Mouse (Mus musculus): ENCODE data around the gene Fam20a. TPM values are rescaled to one million over a fixed set of nuclear protein-coding genes. Genes with fewer than 3 reads are reported as not detected.

Fam20a gene
- total and polyA plus RNA-seq, 3 experiments, result not detected

DNA sequence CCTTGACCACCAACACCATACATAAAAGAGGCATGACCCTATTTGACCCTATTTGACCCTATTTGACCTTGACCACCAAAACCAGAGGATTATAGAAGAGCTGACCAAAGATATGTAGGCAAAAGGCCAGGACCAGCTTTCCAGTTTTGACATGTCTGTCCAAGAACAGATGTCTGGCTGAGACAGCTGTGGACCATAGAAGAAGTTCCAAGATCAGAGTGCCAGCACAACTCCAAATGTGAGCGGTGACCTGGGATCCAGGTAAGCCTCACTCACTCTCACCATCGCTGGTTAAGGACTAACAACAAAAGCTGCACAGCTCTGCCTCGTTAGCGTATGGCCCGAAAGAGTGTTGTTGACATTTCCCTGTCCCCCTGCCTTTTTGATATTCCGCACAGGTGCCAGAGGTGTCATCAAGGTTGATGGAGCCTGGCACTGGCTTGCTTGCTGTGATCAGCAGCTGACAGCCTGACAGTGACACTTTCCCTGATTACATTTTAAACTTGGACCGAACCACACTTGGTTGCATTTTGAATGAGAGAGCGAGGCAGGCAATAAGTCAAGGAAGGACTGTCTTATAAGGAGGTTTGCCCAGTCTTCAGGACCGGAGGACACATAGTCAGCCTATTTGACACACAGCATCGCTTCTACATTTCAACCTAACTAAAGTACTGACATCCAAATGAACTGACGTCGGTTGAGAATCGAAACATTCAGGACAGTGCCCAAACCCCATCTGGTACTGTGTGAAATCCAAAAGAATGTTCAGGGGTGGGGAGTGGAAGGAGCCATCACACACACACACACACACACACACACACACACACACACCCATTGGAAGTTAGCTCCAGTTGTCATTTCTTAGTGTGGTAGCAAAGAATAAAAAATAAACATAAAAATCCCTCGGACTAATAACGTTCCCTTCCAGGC lies 3.8 kb downstream of the Fam20a start:
- no peaks in the 10 kb centered on the region for H3K36me3 ChIP-seq (ENCODE audit: control insufficient read depth in 1 of 2, insufficient read depth in 2 of 2, low read length in 2 of 2)
- H3K4me1 ChIP-seq (ENCODE audit: control insufficient read depth in 1 of 2, insufficient read depth in 2 of 2, low read length in 2 of 2), result no peaks in the 10 kb centered on the region
- no peaks in the 10 kb centered on the region for H3K27me3 ChIP-seq (ENCODE audit: control insufficient read depth in 1 of 2, insufficient read depth in 2 of 2, low read length in 2 of 2)
- H3K9ac ChIP-seq (ENCODE audit: control insufficient read depth, low read depth, low read length, poor library complexity, severe bottlenecking), result no peak overlapping the region
- no peaks in the 10 kb centered on the region for H3K79me2 ChIP-seq (ENCODE audit: control insufficient read depth, insufficient read depth, low read length, poor library complexity)
- no peak for TF ChIP-seq NELFE (IDR thresholded peaks at IDR 0.05; ENCODE audit: low read depth, low read length)
- TF ChIP-seq USF1 (IDR thresholded peaks at IDR 0.05; ENCODE audit: low read depth, low read length), result no peak
- no peak for TF ChIP-seq CHD2 (IDR thresholded peaks at IDR 0.05; ENCODE audit: low read length)
- TF ChIP-seq MAZ (IDR thresholded peaks at IDR 0.05; ENCODE audit: low read depth, low read length), result no peak
- no peak for TF ChIP-seq E2F4 (IDR thresholded peaks at IDR 0.05; ENCODE audit: borderline replicate concordance, low read depth, low read length)
- no peak for TF ChIP-seq TCF12 (IDR thresholded peaks at IDR 0.05; ENCODE audit: low read depth, low read length)
- no peak for TF ChIP-seq CTCF (IDR thresholded peaks at IDR 0.05 in 2 of 3, conservative IDR thresholded peaks at IDR 0.05 in 1 of 3; ENCODE audit: control insufficient read depth in 1 of 3, insufficient read depth in 1 of 3, low read depth in 2 of 3, low read length in 3 of 3, poor library complexity in 1 of 3, severe bottlenecking in 1 of 3)
- DNase-seq (ENCODE audit: low read depth, low spot score), result no peak
- no peak overlapping the region for H3K27ac ChIP-seq (ENCODE audit: control insufficient read depth, low read depth, low read length)
- H3K9me3 ChIP-seq (replicated peaks; ENCODE audit: insufficient read depth, low read length), result no peaks in the 10 kb centered on the region
- no peak overlapping the region for H3K4me3 ChIP-seq (ENCODE audit: control insufficient read depth in 1 of 2, insufficient read depth in 1 of 2, low read depth in 2 of 2, low read length in 2 of 2)

DNA sequence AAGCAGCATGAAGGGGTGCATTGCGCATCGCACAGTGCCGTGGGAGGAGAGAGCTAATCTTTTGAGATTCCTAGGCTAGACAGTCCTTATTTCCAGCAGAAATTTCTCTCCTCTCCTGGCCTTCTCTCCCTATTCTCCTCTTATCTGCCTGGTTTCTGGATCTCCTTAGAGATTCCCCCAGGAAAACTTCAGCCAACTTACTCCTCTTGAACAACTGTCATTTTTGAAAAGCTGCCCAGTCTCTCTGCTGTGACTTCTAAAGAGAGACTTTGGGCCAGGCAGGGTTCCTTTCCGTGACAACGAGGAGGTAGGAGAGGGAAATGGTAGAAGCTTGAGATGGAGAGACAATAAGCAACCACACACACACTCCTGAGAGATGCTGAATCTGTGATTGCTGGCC lies 4.6 kb downstream of the Fam20a start:
- Histone ChIP-seq H3K27me3 (ENCODE audit: control insufficient read depth in 1 of 2, insufficient read depth in 2 of 2, low read length in 2 of 2) (no peaks in the 10 kb centered on the region), H3K79me2 (ENCODE audit: control insufficient read depth, insufficient read depth, low read length, poor library complexity) (no peaks in the 10 kb centered on the region), H3K36me3 (ENCODE audit: control insufficient read depth in 1 of 2, insufficient read depth in 2 of 2, low read length in 2 of 2) (no peaks in the 10 kb centered on the region), H3K9ac (ENCODE audit: control insufficient read depth, low read depth, low read length, poor library complexity, severe bottlenecking) (no peak overlapping the region), H3K4me1 (ENCODE audit: control insufficient read depth in 1 of 2, insufficient read depth in 2 of 2, low read length in 2 of 2) (no peaks in the 10 kb centered on the region), H3K9me3 (replicated peaks; ENCODE audit: insufficient read depth, low read length) (no peaks in the 10 kb centered on the region), H3K4me3 (ENCODE audit: control insufficient read depth in 1 of 2, insufficient read depth in 1 of 2, low read depth in 2 of 2, low read length in 2 of 2) (no peak overlapping the region), H3K27ac (ENCODE audit: control insufficient read depth, low read depth, low read length) (no peak overlapping the region)
- no peak for DNase-seq (ENCODE audit: low read depth, low spot score)
- TF ChIP-seq CHD1 (IDR thresholded peaks at IDR 0.05; ENCODE audit: low read depth, low read length) (no peak), MEF2A (IDR thresholded peaks at IDR 0.05; ENCODE audit: extremely low read depth, insufficient replicate concordance, low read depth, low read length, poor library complexity, severe bottlenecking) (no peak), MYC (IDR thresholded peaks at IDR 0.05; ENCODE audit: low read depth, low read length) (no peak), MXI1 (IDR thresholded peaks at IDR 0.05; ENCODE audit: low read depth, low read length) (no peak), CTCF (IDR thresholded peaks at IDR 0.05 in 2 of 3, conservative IDR thresholded peaks at IDR 0.05 in 1 of 3; ENCODE audit: control insufficient read depth in 1 of 3, insufficient read depth in 1 of 3, low read depth in 2 of 3, low read length in 3 of 3, poor library complexity in 1 of 3, severe bottlenecking in 1 of 3) (no peak), TCF12 (IDR thresholded peaks at IDR 0.05; ENCODE audit: low read depth, low read length) (no peak), E2F4 (IDR thresholded peaks at IDR 0.05; ENCODE audit: borderline replicate concordance, low read depth, low read length) (no peak), NELFE (IDR thresholded peaks at IDR 0.05; ENCODE audit: low read depth, low read length) (no peak), SIN3A (IDR thresholded peaks at IDR 0.05; ENCODE audit: low read length) (no peak), BHLHE40 (IDR thresholded peaks at IDR 0.05; ENCODE audit: borderline replicate concordance, low read depth, low read length) (no peak), MYB (IDR thresholded peaks at IDR 0.05; ENCODE audit: low read depth, low read length) (no peak), POLR2AphosphoS5 (IDR thresholded peaks at IDR 0.05; ENCODE audit: borderline replicate concordance, low read depth, low read length) (no peak), ZMIZ1 (IDR thresholded peaks at IDR 0.05; ENCODE audit: low read depth, low read length) (no peak), JUND (IDR thresholded peaks at IDR 0.05; ENCODE audit: low read depth, low read length) (no peak), SMC3 (IDR thresholded peaks at IDR 0.05; ENCODE audit: low read depth, low read length) (no peak), TBP (IDR thresholded peaks at IDR 0.05; ENCODE audit: low read depth, low read length) (no peak), EP300 (IDR thresholded peaks at IDR 0.05; ENCODE audit: low read depth in 1 of 2, low read length in 2 of 2) (no peak), USF1 (IDR thresholded peaks at IDR 0.05; ENCODE audit: low read depth, low read length) (no peak), NRF1 (IDR thresholded peaks at IDR 0.05; ENCODE audit: insufficient read depth, low read depth, low read length, poor library complexity, severe bottlenecking) (no peak)
